Comparison of ENCODE assay signal across 33 mouse cellular contexts in the genomic region with DNA sequence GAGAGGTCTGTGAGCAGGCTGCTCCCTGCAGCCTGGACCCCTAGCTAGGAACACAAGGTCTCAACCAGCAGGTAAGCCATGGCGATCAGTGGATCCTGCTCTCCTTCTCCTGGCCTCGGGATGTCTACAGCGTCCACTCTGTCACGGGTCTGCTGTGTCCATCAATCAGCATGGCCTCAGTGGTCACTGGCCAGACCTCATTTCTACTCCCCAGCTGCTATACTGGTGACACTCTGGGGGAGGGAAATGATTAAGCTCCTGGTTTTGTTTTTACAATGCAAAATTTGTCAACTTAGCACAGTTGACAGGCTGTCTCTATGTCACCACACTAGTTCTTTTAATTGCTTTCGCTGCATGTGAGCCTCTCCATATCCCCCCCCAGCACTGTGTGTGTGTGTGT. TPM values are rescaled to one million over a fixed set of nuclear protein-coding genes. Genes with fewer than 3 reads are reported as not detected.
A peak's percentile ranks its signal among the peaks of the same experiment; 100 is the strongest.
DNase-seq lines count a peak whose midpoint lies in the region; ATAC-seq and TF ChIP-seq lines count a peak whose summit lies in the region.
"Had no signal": no experiment of that assay in that cellular context is flagged by ENCODE, and none has a peak within 500 bp of the region (broad histone marks: within the 10 kb centered on the region; RNA-seq: fewer than 3 reads in every experiment).

No protein-coding gene starts in this region.

- H3K27ac ChIP-seq in forebrain, postnatal 0 days (ENCODE audit: low read depth, low read length): no peak overlapping the region
- no peak overlapping the region for H3K27ac ChIP-seq in forebrain, embryonic 16.5 days (ENCODE audit: low read length)
- 0 out of 2 replicates have a peak overlapping the region, but pooled peaks have one; percentile 2 for H3K27ac ChIP-seq in hindbrain, embryonic 10.5 days
- no peak overlapping the region for H3K27ac ChIP-seq in hindbrain, postnatal 0 days
- H3K27ac ChIP-seq in kidney, embryonic 15.5 days: no peak overlapping the region
- no peak overlapping the region for H3K27ac ChIP-seq in limb, embryonic 10.5 days
- H3K27ac ChIP-seq: embryonic facial prominence, embryonic 12.5 days; forebrain, embryonic 12.5 days; forebrain, embryonic 15.5 days; gastrocnemius, adult 2 months; heart, adult 2 months; hindbrain, embryonic 12.5 days; hindbrain, embryonic 15.5 days had no signal

- H3K4me1 ChIP-seq in forebrain, postnatal 0 days (ENCODE audit: insufficient read depth): no peaks in the 10 kb centered on the region
- no peaks in the 10 kb centered on the region for H3K4me1 ChIP-seq in forebrain, embryonic 16.5 days (replicated peaks; ENCODE audit: control insufficient read depth, insufficient read depth, low read length)
- H3K4me1 ChIP-seq in hindbrain, embryonic 10.5 days (replicated peaks): peaks cover 7% of the 10 kb centered on the region; the same call in 1 of the 2 replicates
- peaks cover 4% of the 10 kb centered on the region; the same call in 1 of the 2 replicates for H3K4me1 ChIP-seq in hindbrain, postnatal 0 days (ENCODE audit: insufficient read depth, low read length)
- H3K4me1 ChIP-seq in kidney, embryonic 15.5 days: no peaks in the 10 kb centered on the region
- H3K4me1 ChIP-seq in limb, embryonic 10.5 days: no peaks in the 10 kb centered on the region
- H3K4me1 ChIP-seq: embryonic facial prominence, embryonic 12.5 days; forebrain, embryonic 12.5 days; forebrain, embryonic 15.5 days; hindbrain, embryonic 15.5 days had no signal

- H3K4me3 ChIP-seq in forebrain, postnatal 0 days (ENCODE audit: low read depth, low read length): no peak overlapping the region
- no peak overlapping the region for H3K4me3 ChIP-seq in forebrain, embryonic 16.5 days (replicated peaks; ENCODE audit: low read length)
- H3K4me3 ChIP-seq in hindbrain, embryonic 10.5 days: no peak overlapping the region
- H3K4me3 ChIP-seq in hindbrain, postnatal 0 days (ENCODE audit: low read length): no peak overlapping the region
- no peak overlapping the region for H3K4me3 ChIP-seq in kidney, embryonic 15.5 days (replicated peaks)
- H3K4me3 ChIP-seq in limb, embryonic 10.5 days: no peak overlapping the region
- H3K4me3 ChIP-seq: embryonic facial prominence, embryonic 12.5 days; erythroblast, embryonic 14.5 days; forebrain, embryonic 12.5 days; forebrain, embryonic 15.5 days; gastrocnemius, adult 2 months; heart, adult 2 months; hindbrain, embryonic 12.5 days; hindbrain, embryonic 15.5 days had no signal

- peak; percentile 70 for ATAC-seq in forebrain, postnatal 0 days
- ATAC-seq in forebrain, embryonic 16.5 days: no peak
- no peak for ATAC-seq in hindbrain, postnatal 0 days
- ATAC-seq in kidney, embryonic 15.5 days (replicated peaks; ENCODE audit: low FRiP score): peak; percentile 82
- no peak for ATAC-seq in megakaryocyte-erythroid progenitor cell, adult 5-6 weeks (replicated peaks; ENCODE audit: low FRiP score, low TSS enrichment, poor library complexity, severe bottlenecking)
- ATAC-seq: CD4-positive, CD25-positive, alpha-beta regulatory T cell, adult 4 months; forebrain, embryonic 15.5 days; inflammation-experienced regulatory T-cells, adult 6 months; intestine, embryonic 16.5 days had no signal

- no peaks in the 10 kb centered on the region for H3K27me3 ChIP-seq in forebrain, postnatal 0 days (ENCODE audit: insufficient read depth, low read length)
- no peaks in the 10 kb centered on the region for H3K27me3 ChIP-seq in forebrain, embryonic 16.5 days (replicated peaks; ENCODE audit: control insufficient read depth, insufficient read depth, low read length)
- H3K27me3 ChIP-seq in hindbrain, embryonic 10.5 days (ENCODE audit: insufficient read depth, poor library complexity, severe bottlenecking): no peaks in the 10 kb centered on the region
- no peaks in the 10 kb centered on the region for H3K27me3 ChIP-seq in hindbrain, postnatal 0 days (ENCODE audit: insufficient read depth, low read length)
- 0 out of 2 replicates have a peak, but pooled peaks cover 3% of the 10 kb centered on the region for H3K27me3 ChIP-seq in kidney, embryonic 15.5 days
- no peaks in the 10 kb centered on the region for H3K27me3 ChIP-seq in limb, embryonic 10.5 days (ENCODE audit: low read depth, poor library complexity, severe bottlenecking)
- H3K27me3 ChIP-seq: embryonic facial prominence, embryonic 12.5 days; forebrain, embryonic 12.5 days; forebrain, embryonic 15.5 days; hindbrain, embryonic 12.5 days; hindbrain, embryonic 15.5 days had no signal

- no peak for TF ChIP-seq CTCF in forebrain, postnatal 0 days (IDR thresholded peaks at IDR 0.05; ENCODE audit: low read depth)
- TF ChIP-seq CTCF in hindbrain, postnatal 0 days (IDR thresholded peaks at IDR 0.05; ENCODE audit: low read depth): no peak

- H3K36me3 ChIP-seq in forebrain, postnatal 0 days (ENCODE audit: insufficient read depth): no peaks in the 10 kb centered on the region
- no peaks in the 10 kb centered on the region for H3K36me3 ChIP-seq in forebrain, embryonic 16.5 days (ENCODE audit: control insufficient read depth, insufficient read depth)
- no peaks in the 10 kb centered on the region for H3K36me3 ChIP-seq in hindbrain, embryonic 10.5 days
- H3K36me3 ChIP-seq in hindbrain, postnatal 0 days (ENCODE audit: insufficient read depth, low read length): no peaks in the 10 kb centered on the region
- H3K36me3 ChIP-seq in kidney, embryonic 15.5 days: no peaks in the 10 kb centered on the region
- H3K36me3 ChIP-seq in limb, embryonic 10.5 days: no peaks in the 10 kb centered on the region
- H3K36me3 ChIP-seq: embryonic facial prominence, embryonic 12.5 days; forebrain, embryonic 12.5 days; forebrain, embryonic 15.5 days; hindbrain, embryonic 12.5 days; hindbrain, embryonic 15.5 days had no signal

- H3K9me3 ChIP-seq in forebrain, postnatal 0 days (ENCODE audit: low read length): no peaks in the 10 kb centered on the region
- no peaks in the 10 kb centered on the region for H3K9me3 ChIP-seq in forebrain, embryonic 16.5 days (ENCODE audit: control insufficient read depth, low read length)
- H3K9me3 ChIP-seq in hindbrain, embryonic 10.5 days: no peaks in the 10 kb centered on the region
- H3K9me3 ChIP-seq in hindbrain, postnatal 0 days (ENCODE audit: low read length): no peaks in the 10 kb centered on the region
- H3K9me3 ChIP-seq in kidney, embryonic 15.5 days (replicated peaks): no peaks in the 10 kb centered on the region
- no peaks in the 10 kb centered on the region for H3K9me3 ChIP-seq in limb, embryonic 10.5 days (replicated peaks)
- H3K9me3 ChIP-seq: embryonic facial prominence, embryonic 12.5 days; forebrain, embryonic 12.5 days; forebrain, embryonic 15.5 days; hindbrain, embryonic 12.5 days; hindbrain, embryonic 15.5 days had no signal

- no peak overlapping the region for H3K4me2 ChIP-seq in forebrain, postnatal 0 days (ENCODE audit: low read depth)
- no peak overlapping the region for H3K4me2 ChIP-seq in forebrain, embryonic 16.5 days (ENCODE audit: low read length)
- no peak overlapping the region for H3K4me2 ChIP-seq in hindbrain, postnatal 0 days (ENCODE audit: low read depth, low read length)
- H3K4me2 ChIP-seq in kidney, embryonic 15.5 days: no peak overlapping the region
- H3K4me2 ChIP-seq: embryonic facial prominence, embryonic 12.5 days; forebrain, embryonic 12.5 days; forebrain, embryonic 15.5 days; heart, embryonic 11.5 days; hindbrain, embryonic 12.5 days; hindbrain, embryonic 15.5 days had no signal

- 85% methylated on average over 5 of the region's 5 CpGs for WGBS in forebrain, postnatal 0 days
- WGBS in forebrain, embryonic 16.5 days: 80% methylated on average over 5 of the region's 5 CpGs
- 61% methylated on average over 5 of the region's 5 CpGs for WGBS in hindbrain, embryonic 10.5 days
- 65% methylated on average over 5 of the region's 5 CpGs for WGBS in hindbrain, postnatal 0 days
- WGBS in kidney, embryonic 15.5 days: 17% methylated on average over 5 of the region's 5 CpGs
- WGBS in limb, embryonic 10.5 days: 65% methylated on average over 5 of the region's 5 CpGs

- no peak overlapping the region for H3K9ac ChIP-seq in forebrain, postnatal 0 days
- no peak overlapping the region for H3K9ac ChIP-seq in forebrain, embryonic 16.5 days (replicated peaks; ENCODE audit: low read depth, low read length)
- no peak overlapping the region for H3K9ac ChIP-seq in hindbrain, postnatal 0 days (replicated peaks; ENCODE audit: low read length)
- H3K9ac ChIP-seq in kidney, embryonic 15.5 days: no peak overlapping the region
- H3K9ac ChIP-seq: embryonic facial prominence, embryonic 12.5 days; forebrain, embryonic 12.5 days; forebrain, embryonic 15.5 days; hindbrain, embryonic 12.5 days; hindbrain, embryonic 15.5 days had no signal

- DNase-seq in forebrain, postnatal 0 days: no peak
- no peak for DNase-seq in hindbrain, embryonic 10.5 days (ENCODE audit: low spot score)
- DNase-seq in hindbrain, postnatal 0 days (ENCODE audit: low spot score): no peak
- no peak for DNase-seq in kidney, postnatal 4 days
- DNase-seq in limb, embryonic 10.5 days (ENCODE audit: low spot score): peak; percentile 19
- DNase-seq: adrenal gland, adult 2 months; adrenal gland, postnatal 14 days; cerebellum, adult 11 months; cerebellum, adult 2 months; cerebellum, adult 9-11 months; cerebellum, postnatal 25 days; gastrocnemius, adult 2 months; gastrocnemius, postnatal 14 days; heart, adult 2 months; heart, postnatal 36 days had no signal

RNA-seq across cellular contexts. Expression of gene Isx, which starts 41.7 kb away (rescaled TPM):
- total RNA-seq in forebrain, postnatal 0 days (2014; rRNA removed): not detected in 2 replicates
- not detected in 2 replicates for polyA plus RNA-seq in forebrain, postnatal 0 days (2015; fragmentation: Nextera tagmentation; extraction: Ambion mirVana)
- polyA plus RNA-seq in forebrain, embryonic 16.5 days (2015; fragmentation: Nextera tagmentation; extraction: Ambion mirVana): not detected in 2 replicates
- not detected in 2 replicates for polyA plus RNA-seq in hindbrain, embryonic 10.5 days (2016; fragmentation: Nextera tagmentation; extraction: Ambion mirVana)
- total RNA-seq in hindbrain, postnatal 0 days (2014; rRNA removed): not detected in 2 replicates
- polyA plus RNA-seq in hindbrain, postnatal 0 days (2015; fragmentation: Nextera tagmentation; extraction: Ambion mirVana): not detected in 2 replicates
- polyA plus RNA-seq in kidney, embryonic 15.5 days (2015; fragmentation: Nextera tagmentation; extraction: Ambion mirVana): 0.32 TPM in 1 of 2 replicates, not detected in the other
- polyA plus RNA-seq in limb, embryonic 10.5 days (2016; fragmentation: Nextera tagmentation; extraction: Ambion mirVana): not detected in 2 replicates
- total RNA-seq in megakaryocyte-erythroid progenitor cell, adult 5-6 weeks (2014; fragmentation: Nextera tagmentation): not detected in 2 replicates
- total RNA-seq in megakaryocyte-erythroid progenitor cell, adult 5-6 weeks (2017): not detected in 2 replicates
- total RNA-seq: adrenal gland, adult 2 months; common myeloid progenitor, adult 5-6 weeks; gastrocnemius, adult 2 months; gastrocnemius, postnatal 14 days; gastrocnemius, postnatal 4 days; heart, postnatal 36 days; MEL had no signal
- polyA plus RNA-seq: adrenal gland, adult 2 months; C2C12; CD4-positive, CD25-positive, alpha-beta regulatory T cell, adult 4 months; cerebellum, adult 2 months; embryonic facial prominence, embryonic 12.5 days; erythroblast, embryonic 14.5 days; forebrain, embryonic 12.5 days; forebrain, embryonic 15.5 days; frontal cortex, adult 2 months; heart, embryonic 11.5 days; hindbrain, embryonic 12.5 days; hindbrain, embryonic 15.5 days had no signal

Comparison
In these comparisons a context has a peak if more than half of its experiments do, and no peak if none do; other contexts are left out.
1. ATAC-seq: peak in forebrain, postnatal 0 days (single experiment) and kidney, embryonic 15.5 days (single experiment); none in forebrain, embryonic 16.5 days (single experiment), hindbrain, postnatal 0 days (single experiment) and megakaryocyte-erythroid progenitor cell, adult 5-6 weeks (single experiment).